Mouse (Mus musculus) liver, postnatal 0 days (tissue): ENCODE results near the gene Rbms3.

ENCODE experiments used
- CTCF ChIP-seq: sonication (generic); IDR thresholded peaks from 2 replicates; pipeline ENCODE4 v1.5.1; 2016; ENCODE audit warnings: antibody characterized with exemption, low read depth
- EP300 ChIP-seq: IDR thresholded peaks from 2 replicates; pipeline ENCODE4 v1.6.1; 2016; ENCODE audit warnings: antibody characterized with exemption, low read depth, mild to moderate bottlenecking

DNA sequence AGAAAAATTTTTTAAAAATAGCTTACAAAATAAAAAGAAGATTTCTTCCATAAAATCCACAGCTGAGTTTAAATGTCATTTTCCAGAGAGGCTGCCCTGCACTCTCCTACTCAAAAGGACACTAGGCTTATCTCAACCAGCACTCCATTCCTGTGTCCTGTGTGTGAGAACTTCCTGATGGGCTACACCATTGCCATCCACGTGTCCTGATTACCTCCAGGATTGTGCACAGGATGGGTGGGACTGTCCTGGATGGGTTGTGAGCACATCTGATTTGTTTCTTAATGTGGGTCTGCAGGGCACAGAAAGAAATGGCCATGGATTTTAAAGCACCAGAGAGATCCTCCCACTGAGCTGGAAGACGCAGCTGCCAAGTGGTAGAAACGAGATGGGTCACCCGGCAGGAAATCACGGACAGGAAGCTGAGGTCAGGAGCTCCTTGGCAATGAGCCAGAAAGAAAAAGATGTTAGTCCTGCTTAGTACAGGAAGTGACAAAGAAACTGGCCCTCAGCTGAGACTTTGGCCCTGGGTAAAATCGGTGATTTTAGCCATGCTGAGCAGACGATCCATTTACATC is 256.5 kb downstream of the Rbms3 start:
- no peak for TF ChIP-seq CTCF
- no peak; the same call in 1 of the 2 replicates for TF ChIP-seq EP300
